Mouse (Mus musculus) G1E (cell line): Measurements from ENCODE around the gene Xylt1.

Experiments used
- CTCF ChIP-seq: IDR thresholded peaks from 2 replicates; pipeline ENCODE4 v1.5.1; 2012; ENCODE audit warnings: low read depth, low read length, inconsistent platforms, mixed read lengths
- GATA1 ChIP-seq: IDR thresholded peaks from 2 replicates; pipeline ENCODE4 v1.6.1; 2012; ENCODE audit warnings: borderline replicate concordance, low read length, inconsistent platforms, mixed read lengths
- GATA2 ChIP-seq: IDR thresholded peaks from 2 replicates; pipeline ENCODE4 v1.6.1; 2012; ENCODE audit warnings: low read depth, low read length, inconsistent platforms, borderline replicate concordance
- POLR2AphosphoS5 ChIP-seq: IDR thresholded peaks from 2 replicates; pipeline ENCODE4 v1.6.1; 2012; ENCODE audit warnings: low read depth, low read length, inconsistent platforms; ENCODE audit not compliant: insufficient replicate concordance
- TAL1 ChIP-seq: conservative IDR thresholded peaks from 2 replicates; pipeline ENCODE4 v1.6.1; 2012; ENCODE audit warnings: low read depth, low read length, inconsistent platforms, mixed read lengths

DNA sequence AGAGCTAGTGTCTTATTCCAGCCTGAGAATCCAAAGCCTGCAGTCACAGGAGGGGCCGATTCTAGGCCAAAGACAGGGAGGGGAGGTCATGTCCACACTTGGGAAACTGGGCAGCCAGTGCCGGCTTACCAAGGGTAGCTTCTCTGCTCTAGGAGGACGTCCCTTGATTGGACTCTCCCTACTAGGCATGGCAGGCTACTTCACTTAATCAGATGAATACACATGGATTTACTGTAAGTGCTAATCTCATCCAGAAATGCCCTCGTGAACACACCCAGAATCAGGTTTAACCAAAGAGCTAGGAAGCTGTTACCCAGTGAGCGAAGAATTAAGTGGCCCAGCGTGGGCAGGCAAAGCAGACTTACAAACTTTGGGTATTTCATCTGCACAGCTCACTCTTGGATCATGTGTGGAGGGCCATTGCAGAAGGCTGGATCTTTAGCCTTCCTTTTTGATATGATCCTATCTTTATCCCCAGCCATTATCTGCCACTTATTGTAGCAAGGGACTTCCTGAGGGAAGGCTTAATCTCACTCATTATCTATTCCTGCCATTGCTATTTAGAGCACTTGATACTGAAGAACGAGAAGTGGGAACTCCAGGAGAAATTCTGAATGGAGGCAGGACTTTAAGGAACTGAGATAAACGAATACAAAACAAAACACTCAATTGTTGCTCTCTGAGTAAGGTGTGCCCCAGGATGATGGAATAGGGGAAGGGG, 28.6 kb downstream of the Xylt1 start:
- TF ChIP-seq CTCF: no peak
- no peak for TF ChIP-seq GATA1
- no peak for TF ChIP-seq POLR2AphosphoS5
- no peak for TF ChIP-seq TAL1
- no peak for TF ChIP-seq GATA2
